Mouse (Mus musculus) mesoderm, embryonic 11.5 days (tissue): ENCODE results near the gene Them7.

ENCODE experiments used
- DNase-seq: peaks from one replicate; pipeline ENCODE4 v3.0.0-alpha.2; 2012; ENCODE audit warnings: low read depth, low spot score

Gene Them7

DNA sequence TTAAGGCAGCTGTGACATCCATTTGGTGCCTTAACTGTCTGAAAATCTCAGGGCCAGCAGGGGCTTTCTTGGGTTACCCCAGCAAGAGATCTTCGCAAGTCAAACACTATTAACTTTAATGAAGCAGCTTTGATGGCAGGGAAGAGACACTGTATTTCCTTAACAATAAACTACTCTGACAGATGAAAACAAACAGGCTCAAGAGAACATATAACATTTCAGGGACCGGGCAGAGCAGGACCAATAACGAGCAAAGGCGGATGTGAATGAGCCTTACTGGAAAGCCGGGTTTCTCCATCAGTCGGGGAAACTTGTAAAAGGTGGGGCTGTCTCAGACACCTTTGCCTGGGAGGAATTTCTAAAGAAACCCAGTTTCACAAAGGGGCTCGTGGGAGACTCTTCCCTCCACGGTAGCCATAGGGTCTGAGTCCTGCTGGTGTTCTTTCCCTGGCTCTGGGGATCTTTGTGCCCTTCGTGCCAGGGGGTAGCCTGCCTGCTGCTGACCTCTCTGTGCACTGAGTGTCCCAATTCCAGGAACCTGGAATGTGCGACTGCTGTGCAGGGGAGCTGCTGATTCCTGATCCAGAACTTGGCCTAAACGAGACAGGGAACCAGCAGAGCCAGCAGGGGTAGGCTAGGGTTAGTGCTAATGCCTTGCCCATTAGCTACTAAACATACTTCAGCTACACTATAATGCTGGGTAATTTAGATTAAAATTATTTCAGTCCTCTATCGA, 11.4 kb downstream of the Them7 start:
- no peak for DNase-seq

- no peak for DNase-seq
Measured at GRCm38 (mm10) chr2:105237424-105237823, 13.3 kb downstream of the Them7 start.

DNA sequence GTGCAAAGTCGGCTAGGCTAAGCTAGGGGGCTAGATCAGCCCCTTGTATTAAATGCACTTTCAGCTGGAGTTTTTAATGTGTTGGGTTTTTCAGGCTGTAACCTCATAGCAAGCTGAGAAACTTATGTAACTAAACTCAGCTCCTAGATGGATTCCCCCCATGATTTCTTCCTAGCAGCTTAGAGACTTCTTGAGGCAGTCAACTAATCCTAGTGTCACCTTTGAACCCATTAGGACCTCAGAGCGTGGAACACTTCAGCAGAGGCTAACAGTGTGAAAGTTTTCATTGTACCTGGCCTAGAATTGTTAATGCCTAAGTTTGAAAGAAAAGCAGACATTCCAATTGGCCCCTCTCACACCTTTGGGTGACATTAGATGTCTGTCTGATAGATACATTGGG, 13.7 kb downstream of the Them7 start:
- no peak for DNase-seq

- DNase-seq, result peak; percentile 64
Measured at GRCm38 (mm10) chr2:105238775-105239174, 14.7 kb downstream of the Them7 start.

- DNase-seq, result no peak
Measured at GRCm38 (mm10) chr2:105240631-105241030, 16.5 kb downstream of the Them7 start.

- DNase-seq, result peak; percentile 66
Measured at GRCm38 (mm10) chr2:105242940-105243339, 18.8 kb downstream of the Them7 start.

GRCm38 (mm10) chr2:105244733-105245132, 20.6 kb downstream of the Them7 start:
- no peak for DNase-seq

DNA sequence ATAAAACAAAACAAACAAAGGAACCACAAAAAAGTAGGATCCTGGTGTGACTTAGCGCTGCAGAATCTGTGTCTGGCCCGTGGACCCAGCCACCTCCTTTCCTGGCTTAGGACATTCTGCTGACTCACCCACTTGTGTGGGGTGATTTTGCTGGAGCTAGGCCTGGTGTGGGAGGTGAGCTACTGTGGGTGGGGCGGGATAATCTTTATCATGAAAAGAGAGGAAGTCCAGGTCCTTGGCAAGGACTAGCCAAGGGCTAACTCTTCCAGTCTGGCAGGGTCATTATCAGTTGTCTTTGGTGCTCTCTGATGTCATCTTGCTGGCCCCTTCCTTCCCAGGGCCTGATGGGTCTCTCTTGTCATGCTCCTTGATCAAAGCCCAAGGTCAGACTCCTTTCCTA, 27.9 kb downstream of the Them7 start:
- no peak for DNase-seq

DNA sequence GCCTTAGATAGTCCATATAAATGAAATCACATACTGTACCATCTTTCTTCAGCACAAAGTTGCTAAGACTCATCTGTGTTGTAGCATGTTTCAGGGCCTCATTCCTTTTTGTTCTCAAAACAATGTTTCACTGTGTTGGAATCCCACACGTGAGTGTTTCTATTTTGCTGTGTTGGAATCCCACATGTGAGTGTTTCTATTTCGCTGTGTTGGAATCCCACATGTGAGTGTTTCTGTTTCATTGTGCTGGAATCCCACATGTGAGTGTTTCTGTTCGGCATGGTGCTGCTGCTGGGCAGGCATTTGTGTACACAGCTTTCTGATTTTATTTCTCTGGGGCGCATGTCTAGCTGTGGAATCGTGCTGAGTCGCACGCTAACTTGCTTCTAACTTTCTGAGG, 28.7 kb downstream of the Them7 start:
- DNase-seq, result no peak

GRCm38 (mm10) chr2:105255457-105255856, 31.3 kb downstream of the Them7 start:
- no peak for DNase-seq

- no peak for DNase-seq
Measured at GRCm38 (mm10) chr2:105256427-105257071, 32.4 kb downstream of the Them7 start.

- no peak for DNase-seq
Measured at GRCm38 (mm10) chr2:105257376-105257775, 33.3 kb downstream of the Them7 start.

DNA sequence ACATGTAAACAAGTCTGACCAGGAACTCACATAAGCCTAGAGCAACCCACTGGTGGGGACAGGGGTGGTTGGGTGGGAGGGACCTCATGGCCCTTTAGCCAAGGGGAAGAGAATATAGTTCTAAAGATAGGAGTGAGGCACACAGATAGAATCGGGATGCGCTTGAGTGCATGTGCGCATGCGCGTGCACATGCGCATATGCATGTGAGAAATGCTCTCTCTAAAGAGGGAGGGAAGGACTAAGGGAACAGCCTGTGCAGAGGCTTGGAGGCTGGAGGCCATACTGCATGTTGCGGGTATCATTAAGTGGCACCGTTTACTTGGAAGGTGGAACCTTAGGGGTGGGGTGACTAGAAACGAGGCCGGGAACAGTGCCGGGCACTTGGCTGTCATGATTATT, 37.2 kb downstream of the Them7 start:
- DNase-seq, result no peak

DNA sequence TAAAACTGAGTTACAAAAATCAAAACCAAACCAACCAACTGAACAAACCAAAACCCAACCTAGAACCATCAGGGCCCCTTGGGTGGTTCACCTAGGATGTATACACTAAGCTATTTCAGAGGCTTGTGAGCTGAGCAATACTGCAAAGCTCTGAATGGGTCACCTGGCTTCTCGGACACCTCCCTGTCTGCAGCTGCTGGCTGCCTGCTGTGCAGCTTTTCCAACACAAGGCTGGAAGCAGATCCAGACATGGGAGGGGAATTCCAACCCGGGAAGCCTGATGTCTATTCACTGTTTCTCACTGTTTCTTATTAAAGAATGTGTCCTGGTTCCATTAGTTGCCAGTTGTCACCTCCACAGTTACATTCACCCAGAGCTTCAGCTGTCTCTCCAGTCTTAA, 39.1 kb downstream of the Them7 start:
- DNase-seq, result no peak

DNA sequence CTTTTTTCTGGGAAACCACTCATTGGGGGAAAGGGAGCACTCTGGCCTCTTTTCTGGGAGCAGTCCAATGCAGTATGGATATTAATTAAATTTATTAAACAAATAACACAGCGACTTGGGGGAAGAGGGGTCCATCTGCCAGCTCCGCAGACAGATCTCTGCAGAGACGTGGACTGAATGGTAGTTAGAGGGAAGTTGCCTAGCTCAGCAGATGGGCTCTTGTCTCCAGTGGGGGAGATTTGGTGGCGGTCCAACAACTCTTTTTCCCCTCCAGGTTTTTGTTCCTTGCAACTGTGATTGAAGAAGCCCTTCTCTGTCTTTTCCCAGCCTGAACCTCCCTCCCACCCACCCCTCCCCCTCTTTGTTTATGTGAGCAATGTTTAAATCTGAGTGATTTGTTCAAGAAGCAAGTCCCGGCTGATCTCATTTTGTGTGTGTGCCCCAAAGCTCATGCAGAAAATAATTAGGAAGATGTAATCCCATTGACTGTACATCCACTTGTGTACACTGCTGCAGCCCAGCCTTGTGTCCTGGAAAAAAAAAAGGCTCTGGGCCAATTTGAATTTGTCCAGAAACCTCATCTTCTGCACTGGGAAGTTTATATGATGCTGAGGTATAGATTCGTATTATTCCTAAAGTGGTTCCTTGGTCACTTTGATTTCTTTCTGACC, 58.4 kb downstream of the Them7 start:
- DNase-seq, result no peak

DNA sequence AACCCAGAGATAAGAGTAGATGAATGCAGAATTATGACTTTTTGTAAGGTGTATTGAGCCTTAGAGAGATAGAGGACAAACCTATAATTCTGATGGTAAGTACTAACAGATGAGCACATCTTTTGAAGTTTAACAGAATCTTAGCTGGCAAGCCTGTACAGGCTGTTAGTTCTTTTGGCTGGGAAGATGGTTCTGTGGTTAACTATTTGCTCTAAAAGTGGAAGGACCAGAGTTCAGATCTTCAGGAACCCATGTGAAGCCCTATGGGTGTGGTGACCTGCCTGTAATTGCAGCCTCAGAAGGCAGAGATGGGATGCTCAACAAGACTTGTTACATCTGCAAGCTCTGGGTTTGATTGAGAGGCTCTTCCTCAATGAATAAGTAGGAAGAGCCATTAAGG, 59.7 kb downstream of the Them7 start:
- no peak for DNase-seq

- DNase-seq, result no peak
Measured at GRCm38 (mm10) chr2:105284855-105285254, 60.7 kb downstream of the Them7 start.

DNA sequence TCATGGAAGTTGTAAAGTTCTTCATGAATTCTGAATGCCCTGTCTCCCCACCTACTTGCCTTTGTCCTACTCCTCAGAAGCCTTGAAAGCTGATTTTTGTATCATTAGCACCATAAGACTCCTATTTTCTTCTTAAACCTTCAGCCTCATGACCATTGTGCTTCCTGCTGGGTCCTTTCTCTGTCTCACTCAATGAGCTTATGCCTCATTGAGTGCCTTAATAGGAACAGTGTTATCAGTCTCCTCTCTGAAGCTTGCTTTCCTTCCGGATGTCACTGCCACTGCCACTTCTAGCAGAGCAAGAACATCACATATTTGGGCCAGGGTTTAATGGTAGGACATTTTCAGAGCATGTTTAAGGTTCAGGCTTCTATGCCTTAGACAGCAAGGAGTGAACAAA, 71.7 kb downstream of the Them7 start:
- DNase-seq, result no peak

DNA sequence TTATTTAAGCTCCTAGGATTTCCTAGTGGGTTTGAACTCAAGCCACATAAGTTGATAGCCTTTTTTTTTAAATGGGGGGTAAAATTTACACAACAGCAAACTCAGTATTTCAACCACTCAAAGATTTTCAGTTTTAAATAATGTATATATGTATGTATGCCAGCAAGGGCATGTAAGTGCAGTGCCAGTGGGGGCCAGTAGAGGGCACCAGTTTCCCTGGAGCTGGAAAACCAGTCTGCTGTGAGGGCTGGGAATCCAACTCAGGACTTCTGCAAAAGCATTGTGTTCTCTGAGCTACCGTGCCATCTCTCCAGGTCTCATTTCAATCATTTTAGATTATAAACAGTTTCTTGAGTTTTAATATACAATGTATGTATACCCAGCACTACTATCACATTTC, 74.8 kb downstream of the Them7 start:
- DNase-seq, result no peak

GRCm38 (mm10) chr2:105301082-105301481, 77.0 kb downstream of the Them7 start:
- DNase-seq, result no peak

DNA sequence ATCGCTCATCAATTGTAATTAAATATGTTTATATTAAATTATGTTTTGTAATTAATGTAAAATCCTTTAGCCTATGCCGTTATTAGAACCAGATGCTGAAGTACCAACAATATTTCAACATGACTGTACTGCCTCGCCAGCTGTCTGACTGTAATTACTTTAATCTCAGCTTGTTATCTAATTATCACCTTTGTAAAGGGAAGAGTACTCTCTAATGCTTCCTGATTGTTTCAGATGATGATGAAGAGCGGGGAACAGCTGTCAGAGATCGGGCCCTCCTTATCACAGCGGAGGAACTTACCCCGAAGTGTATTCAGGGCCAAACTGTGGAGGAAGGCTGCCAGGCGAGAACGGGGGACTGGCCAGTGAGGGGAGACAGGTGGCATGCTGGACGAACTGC, 77.4 kb downstream of the Them7 start:
- DNase-seq, result no peak

DNA sequence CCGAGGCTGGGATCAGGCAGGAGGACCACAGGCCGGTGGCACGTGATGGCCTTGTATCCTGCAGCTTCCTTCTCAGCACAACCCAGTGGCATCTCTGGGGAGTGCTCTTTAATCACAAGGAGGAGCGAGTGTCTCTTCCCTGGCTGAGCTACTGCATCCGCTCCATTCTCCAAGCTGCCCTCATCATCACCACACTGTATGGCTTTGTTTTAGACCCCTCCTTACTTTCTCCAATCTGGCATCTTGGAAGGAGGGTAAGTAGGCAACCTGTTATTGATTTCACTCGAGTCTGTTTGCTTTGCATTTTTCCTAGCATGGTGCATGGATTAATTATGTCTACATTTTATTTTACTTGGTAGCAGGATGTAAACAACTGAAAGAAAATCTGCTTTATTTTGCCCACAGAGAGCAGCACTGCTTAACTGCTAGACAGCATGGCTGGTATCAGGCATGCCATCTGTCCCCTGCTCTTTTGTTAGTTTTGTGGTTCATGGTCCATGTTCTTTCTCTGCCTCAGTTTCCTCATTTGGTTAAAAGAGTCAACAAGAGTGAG, 79.9 kb downstream of the Them7 start:
- DNase-seq, result no peak

DNA sequence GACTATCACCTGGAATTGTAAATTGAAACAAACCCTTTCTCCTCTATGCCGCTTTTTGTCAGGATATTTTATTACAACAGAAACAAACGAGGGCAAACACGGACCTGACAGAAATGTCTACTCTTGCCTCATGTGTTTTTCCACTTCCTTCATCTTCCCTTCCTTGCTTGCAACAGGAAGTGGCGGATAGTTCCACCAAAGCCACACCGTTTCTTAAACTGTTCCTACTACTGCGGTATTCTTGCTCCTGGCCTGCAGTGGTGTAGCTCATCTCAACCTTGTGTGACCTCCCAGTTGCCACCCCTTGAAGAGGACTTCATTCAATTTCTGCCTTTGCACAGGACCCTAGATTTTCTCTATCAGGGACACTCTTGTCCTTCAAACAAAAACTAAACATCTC, 81.8 kb downstream of the Them7 start:
- no peak for DNase-seq
